Mouse (Mus musculus): Measurements from ENCODE around the gene Lcn8. TPM values are rescaled to one million over a fixed set of nuclear protein-coding genes. Genes with fewer than 3 reads are reported as not detected.

Gene Lcn8
- polyA plus RNA-seq, 2 experiments, result not detected

GRCm38 (mm10) chr2:25656691-25657090, 3.8 kb downstream of the Lcn8 start:
- no peak for TF ChIP-seq CTCF (IDR thresholded peaks at IDR 0.05; ENCODE audit: low read depth)
- no peak for TF ChIP-seq EP300 (IDR thresholded peaks at IDR 0.05; ENCODE audit: low read depth)
- WGBS (ENCODE audit: insufficient replicate concordance), result 56% methylated on average over 4 of the region's 4 CpGs
- Histone ChIP-seq H3K27me3 (ENCODE audit: control insufficient read depth, insufficient read depth, low read length) (no peaks in the 10 kb centered on the region; the same call in 1 of the 2 replicates), H3K9me3 (ENCODE audit: control insufficient read depth, low read length) (no peaks in the 10 kb centered on the region), H3K36me3 (replicated peaks; ENCODE audit: control insufficient read depth, insufficient read depth, low read depth) (no peaks in the 10 kb centered on the region), H3K9ac (replicated peaks) (no peak overlapping the region), H3K4me1 (replicated peaks; ENCODE audit: control insufficient read depth in 2 of 2, insufficient read depth in 2 of 2, low read length in 1 of 2) (no peaks in the 10 kb centered on the region), H3K4me3 (ENCODE audit: insufficient read depth in 1 of 2, low read depth in 2 of 2, low read length in 2 of 2) (no peak overlapping the region), H3K4me2 (ENCODE audit: low read depth) (no peak overlapping the region), H3K27ac (no peak overlapping the region)
- no peak for DNase-seq (ENCODE audit: low read depth in 3 of 3, low spot score in 3 of 3)
- no peak for ATAC-seq (ENCODE audit: insufficient read depth)

DNA sequence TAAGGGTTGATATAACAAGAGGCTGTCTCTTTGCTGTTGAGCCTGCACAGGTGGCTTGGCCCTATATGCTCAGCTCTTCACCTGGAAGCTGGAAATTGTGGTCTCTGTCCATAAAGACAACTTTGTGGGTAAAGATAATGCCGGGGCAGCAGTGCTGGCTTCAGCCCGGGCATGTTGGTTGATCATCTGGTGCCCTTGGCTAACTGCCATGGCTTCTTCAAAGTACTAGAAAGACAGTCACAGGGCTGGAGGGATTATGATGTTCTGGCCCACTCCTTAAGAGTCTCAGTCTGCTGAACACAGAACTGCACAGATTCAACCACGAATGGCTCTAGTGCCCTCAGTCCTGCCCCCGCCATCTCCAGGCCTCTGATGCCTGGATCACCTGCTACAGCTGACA, 4.3 kb downstream of the Lcn8 start:
- no peak for DNase-seq (ENCODE audit: low read depth in 3 of 3, low spot score in 3 of 3)
- WGBS (ENCODE audit: insufficient replicate concordance), result 64% methylated on average over 4 of the region's 4 CpGs
- Histone ChIP-seq H3K9me3 (ENCODE audit: control insufficient read depth, low read length) (no peaks in the 10 kb centered on the region), H3K27ac (no peak overlapping the region), H3K9ac (replicated peaks) (no peak overlapping the region), H3K36me3 (replicated peaks; ENCODE audit: control insufficient read depth, insufficient read depth, low read depth) (no peaks in the 10 kb centered on the region), H3K4me3 (ENCODE audit: insufficient read depth in 1 of 2, low read depth in 2 of 2, low read length in 2 of 2) (no peak overlapping the region), H3K4me2 (ENCODE audit: low read depth) (no peak overlapping the region), H3K4me1 (replicated peaks; ENCODE audit: control insufficient read depth in 2 of 2, insufficient read depth in 2 of 2, low read length in 1 of 2) (no peaks in the 10 kb centered on the region), H3K27me3 (ENCODE audit: control insufficient read depth, insufficient read depth, low read length) (no peaks in the 10 kb centered on the region; the same call in 1 of the 2 replicates)
- TF ChIP-seq CTCF (IDR thresholded peaks at IDR 0.05; ENCODE audit: low read depth) (no peak), EP300 (IDR thresholded peaks at IDR 0.05; ENCODE audit: low read depth) (no peak)
- ATAC-seq (ENCODE audit: insufficient read depth), result no peak

DNA sequence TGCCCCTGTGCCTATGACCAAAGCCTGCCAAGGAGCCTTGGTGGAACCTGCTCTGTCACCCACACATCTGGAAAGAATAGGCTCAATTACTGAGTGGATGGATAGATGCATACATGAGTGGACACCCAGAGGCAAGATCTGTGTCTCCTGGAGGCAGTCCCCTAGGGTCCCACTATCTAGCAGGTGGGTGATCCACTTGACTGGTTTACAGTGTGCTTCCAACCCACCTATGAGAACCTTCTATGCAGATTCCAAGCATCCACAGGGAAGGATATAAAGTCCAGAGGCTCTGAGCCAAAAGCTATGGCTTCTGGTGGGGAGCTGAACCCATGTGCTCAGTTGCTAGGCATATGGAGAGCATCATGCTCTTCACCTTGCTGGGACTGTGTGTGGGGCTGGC, 4.7 kb downstream of the Lcn8 start, which contains the start of gene Lcn5:
Gene Lcn5, plus strand, starts transcription at position 301 of the 400 bp plus-strand sequence.
- Histone ChIP-seq H3K27me3 (ENCODE audit: control insufficient read depth, insufficient read depth, low read length) (no peaks in the 10 kb centered on the region; the same call in 1 of the 2 replicates), H3K4me2 (ENCODE audit: low read depth) (no peak within 1 kb of the TSS), H3K9me3 (ENCODE audit: control insufficient read depth, low read length) (no peaks in the 10 kb centered on the region), H3K4me3 (ENCODE audit: insufficient read depth in 1 of 2, low read depth in 2 of 2, low read length in 2 of 2) (no peak within 1 kb of the TSS), H3K27ac (no peak within 1 kb of the TSS), H3K4me1 (replicated peaks; ENCODE audit: control insufficient read depth in 2 of 2, insufficient read depth in 2 of 2, low read length in 1 of 2) (no peaks in the 10 kb centered on the region), H3K36me3 (replicated peaks; ENCODE audit: control insufficient read depth, insufficient read depth, low read depth) (no peaks in the 10 kb centered on the region), H3K9ac (replicated peaks) (no peak within 1 kb of the TSS)
- TF ChIP-seq EP300 (IDR thresholded peaks at IDR 0.05; ENCODE audit: low read depth) (no peak), CTCF (IDR thresholded peaks at IDR 0.05; ENCODE audit: low read depth) (no peak)
- ATAC-seq (ENCODE audit: insufficient read depth), result no peak
- DNase-seq (ENCODE audit: low read depth in 3 of 3, low spot score in 3 of 3), result no peak

- Histone ChIP-seq H3K4me1 (replicated peaks; ENCODE audit: control insufficient read depth in 2 of 2, insufficient read depth in 2 of 2, low read length in 1 of 2) (no peaks in the 10 kb centered on the region), H3K27me3 (ENCODE audit: control insufficient read depth, insufficient read depth, low read length) (no peaks in the 10 kb centered on the region), H3K9me3 (ENCODE audit: control insufficient read depth, low read length) (no peaks in the 10 kb centered on the region), H3K27ac (no peak overlapping the region), H3K9ac (replicated peaks) (no peak overlapping the region), H3K4me3 (ENCODE audit: insufficient read depth in 1 of 2, low read depth in 2 of 2, low read length in 2 of 2) (no peak overlapping the region), H3K4me2 (ENCODE audit: low read depth) (no peak overlapping the region), H3K36me3 (replicated peaks; ENCODE audit: control insufficient read depth, insufficient read depth, low read depth) (no peaks in the 10 kb centered on the region)
- TF ChIP-seq EP300 (IDR thresholded peaks at IDR 0.05; ENCODE audit: low read depth), result no peak
- TF ChIP-seq CTCF (IDR thresholded peaks at IDR 0.05; ENCODE audit: low read depth), result no peak
- ATAC-seq (ENCODE audit: insufficient read depth), result no peak
- WGBS (ENCODE audit: insufficient replicate concordance), result 77% methylated on average over 8 of the region's 8 CpGs
- DNase-seq (ENCODE audit: low read depth in 3 of 3, low spot score in 3 of 3), result no peak
These were observed 7.4 kb downstream of the Lcn8 start for GRCm38 (mm10) chr2:25660279-25660678.

- DNase-seq (ENCODE audit: low read depth in 3 of 3, low spot score in 3 of 3) (no peak), ATAC-seq (ENCODE audit: insufficient read depth) (no peak)
- TF ChIP-seq CTCF (IDR thresholded peaks at IDR 0.05; ENCODE audit: low read depth), result no peak
- TF ChIP-seq EP300 (IDR thresholded peaks at IDR 0.05; ENCODE audit: low read depth), result no peak
- no peak overlapping the region for H3K4me3 ChIP-seq (ENCODE audit: insufficient read depth in 1 of 2, low read depth in 2 of 2, low read length in 2 of 2)
- no peaks in the 10 kb centered on the region for H3K9me3 ChIP-seq (ENCODE audit: control insufficient read depth, low read length)
- H3K36me3 ChIP-seq (replicated peaks; ENCODE audit: control insufficient read depth, insufficient read depth, low read depth), result no peaks in the 10 kb centered on the region
- H3K27ac ChIP-seq, result no peak overlapping the region
- H3K9ac ChIP-seq (replicated peaks), result no peak overlapping the region
- H3K4me2 ChIP-seq (ENCODE audit: low read depth), result no peak overlapping the region
- WGBS (ENCODE audit: insufficient replicate concordance), result 57% methylated on average over 6 of the region's 6 CpGs
- H3K4me1 ChIP-seq (replicated peaks; ENCODE audit: control insufficient read depth in 2 of 2, insufficient read depth in 2 of 2, low read length in 1 of 2), result no peaks in the 10 kb centered on the region
- no peaks in the 10 kb centered on the region for H3K27me3 ChIP-seq (ENCODE audit: control insufficient read depth, insufficient read depth, low read length)
These were observed 8.5 kb downstream of the Lcn8 start for GRCm38 (mm10) chr2:25661245-25661970.
